Mouse (Mus musculus) CH12.LX (cell line): ENCODE data around the gene Cnksr3. TPM values are rescaled to one million over a fixed set of nuclear protein-coding genes. Genes with fewer than 3 reads are reported as not detected.

Source experiments
- DNase-seq: peaks from one replicate; pipeline ENCODE4 v3.0.0-alpha.2; 2013; ENCODE audit errors: extremely low read depth
- H3K27ac ChIP-seq: 2 replicates; pipeline ENCODE4 v1.5.1; 2012; ENCODE audit warnings: low read depth, mild to moderate bottlenecking, control low read depth, moderate library complexity; ENCODE audit not compliant: insufficient read depth
- H3K27me3 ChIP-seq: replicated peaks from 2 replicates; pipeline ENCODE3; 2012; ENCODE audit warnings: inconsistent platforms
- H3K36me3 ChIP-seq, 2 experiments: replicated peaks in 1 of 2; 2 replicates each; pipeline versions ENCODE3 to v1.6.1; 2012; ENCODE audit warnings: inconsistent platforms in 1 of 2, low read length in 1 of 2, mild to moderate bottlenecking in 1 of 2, mixed read lengths in 1 of 2, moderate library complexity in 1 of 2; ENCODE audit not compliant: control insufficient read depth in 1 of 2, insufficient read depth in 1 of 2
- H3K4me1 ChIP-seq, 2 experiments: 2 replicates each; pipeline ENCODE4 v1.6.1; 2012; ENCODE audit warnings: inconsistent platforms in 1 of 2, moderate library complexity in 1 of 2; ENCODE audit not compliant: insufficient read depth in 2 of 2, control insufficient read depth in 1 of 2
- H3K4me2 ChIP-seq: 2 replicates; pipeline ENCODE4 v1.6.1; 2012; ENCODE audit warnings: low read depth, mild to moderate bottlenecking, control low read depth; ENCODE audit not compliant: poor library complexity, insufficient read depth, severe bottlenecking
- H3K4me3 ChIP-seq, 3 experiments: fragments of 150-350 bp in 1 of 3; sonication (generic) in 1 of 3; replicated peaks in 1 of 3; 2 replicates each; pipeline versions ENCODE3 to v1.5.1; 2011 to 2012; ENCODE audit warnings: low read depth in 2 of 3, low read length in 2 of 3, mild to moderate bottlenecking in 2 of 3, moderate library complexity in 2 of 3, control low read depth in 1 of 3, improper control_type of control experiment in 1 of 3, inconsistent platforms in 1 of 3, mixed read lengths in 1 of 3; ENCODE audit not compliant: poor library complexity in 1 of 3
- H3K79me2 ChIP-seq: replicated peaks from 2 replicates; pipeline ENCODE4 v1.6.1; 2012; ENCODE audit warnings: mild to moderate bottlenecking, moderate library complexity; ENCODE audit not compliant: control insufficient read depth, poor library complexity, insufficient read depth, severe bottlenecking; ENCODE audit errors: extremely low read depth
- H3K9ac ChIP-seq: 2 replicates; pipeline ENCODE4 v1.6.1; 2012; ENCODE audit warnings: low read depth, mild to moderate bottlenecking, control low read depth, moderate library complexity; ENCODE audit not compliant: insufficient read depth
- H3K9me3 ChIP-seq: replicated peaks from 2 replicates; pipeline ENCODE3; 2012; ENCODE audit warnings: low read length, inconsistent platforms, mixed read lengths
- CTCF ChIP-seq, 2 experiments: IDR thresholded peaks in 1 of 2; conservative IDR thresholded peaks in 1 of 2; 2 replicates each; pipeline ENCODE4 v1.5.1; 2011 to 2012; ENCODE audit warnings: low read depth in 2 of 2, low read length in 2 of 2, improper control_type of control experiment in 1 of 2, inconsistent platforms in 1 of 2, mild to moderate bottlenecking in 1 of 2, moderate library complexity in 1 of 2
- ELF1 ChIP-seq: IDR thresholded peaks from 2 replicates; pipeline ENCODE4 v1.6.1; 2014; ENCODE audit warnings: low read depth, mild to moderate bottlenecking, inconsistent platforms, low read length, improper control_type of control experiment
- EP300 ChIP-seq: IDR thresholded peaks from 2 replicates; pipeline ENCODE4 v1.6.1; 2011; ENCODE audit warnings: low read length, improper control_type of control experiment
- ETS1 ChIP-seq: conservative IDR thresholded peaks from 2 replicates; pipeline ENCODE4 v1.6.1; 2012; ENCODE audit warnings: low read depth, mild to moderate bottlenecking, inconsistent platforms, low read length, improper control_type of control experiment, moderate library complexity
- GABPA ChIP-seq: IDR thresholded peaks from 2 replicates; pipeline ENCODE4 v1.6.1; 2012; ENCODE audit warnings: low read depth, low read length, improper control_type of control experiment, inconsistent platforms; ENCODE audit not compliant: insufficient replicate concordance
- HCFC1 ChIP-seq: IDR thresholded peaks from 2 replicates; pipeline ENCODE4 v1.6.1; 2012; ENCODE audit warnings: low read depth, mild to moderate bottlenecking, inconsistent platforms, low read length, improper control_type of control experiment
- IRF4 ChIP-seq: IDR thresholded peaks from 2 replicates; pipeline ENCODE4 v1.6.1; 2014; ENCODE audit warnings: low read depth, mild to moderate bottlenecking, inconsistent platforms, low read length, improper control_type of control experiment
- JUND ChIP-seq: conservative IDR thresholded peaks from 2 replicates; pipeline ENCODE4 v1.6.1; 2011; ENCODE audit warnings: low read depth, low read length, improper control_type of control experiment
- KAT2A ChIP-seq: IDR thresholded peaks from 2 replicates; pipeline ENCODE4 v1.6.1; 2012; ENCODE audit warnings: low read length, improper control_type of control experiment, inconsistent platforms; ENCODE audit not compliant: insufficient replicate concordance
- MAFK ChIP-seq: IDR thresholded peaks from 2 replicates; pipeline ENCODE4 v1.6.1; 2011; ENCODE audit warnings: low read length, improper control_type of control experiment; ENCODE audit not compliant: insufficient replicate concordance
- MAX ChIP-seq: IDR thresholded peaks from 2 replicates; pipeline ENCODE4 v1.6.1; 2011; ENCODE audit warnings: low read length, improper control_type of control experiment
- MAZ ChIP-seq: IDR thresholded peaks from 2 replicates; pipeline ENCODE4 v1.6.1; 2012; ENCODE audit warnings: low read depth, mild to moderate bottlenecking, inconsistent platforms, low read length, improper control_type of control experiment, moderate library complexity
- NELFE ChIP-seq: IDR thresholded peaks from 2 replicates; pipeline ENCODE4 v1.6.1; 2011; ENCODE audit warnings: low read depth, low read length, improper control_type of control experiment
- PAX5 ChIP-seq: IDR thresholded peaks from 2 replicates; pipeline ENCODE4 v1.6.1; 2012; ENCODE audit warnings: low read length, inconsistent platforms, mixed read lengths
- POLR2A ChIP-seq: IDR thresholded peaks from 2 replicates; pipeline ENCODE4 v1.6.1; 2011; ENCODE audit warnings: low read depth, mild to moderate bottlenecking, improper control_type of control experiment, low read length
- RAD21 ChIP-seq: IDR thresholded peaks from 2 replicates; pipeline ENCODE4 v1.6.1; 2011; ENCODE audit warnings: low read depth, mild to moderate bottlenecking, low read length, improper control_type of control experiment, moderate library complexity
- SMC3 ChIP-seq: IDR thresholded peaks from 2 replicates; pipeline ENCODE4 v1.6.1; 2011; ENCODE audit warnings: low read depth, low read length, improper control_type of control experiment
- TCF12 ChIP-seq: IDR thresholded peaks from 2 replicates; pipeline ENCODE4 v1.6.1; 2014; ENCODE audit warnings: low read depth, mild to moderate bottlenecking, inconsistent platforms, low read length, improper control_type of control experiment
- UBTF ChIP-seq: IDR thresholded peaks from 2 replicates; pipeline ENCODE4 v1.6.1; 2012; ENCODE audit warnings: low read depth, mild to moderate bottlenecking, inconsistent platforms, low read length, improper control_type of control experiment, moderate library complexity
- USF2 ChIP-seq: conservative IDR thresholded peaks from 2 replicates; pipeline ENCODE4 v1.6.1; 2011; ENCODE audit warnings: low read depth, low read length, improper control_type of control experiment
- ZC3H11A ChIP-seq: IDR thresholded peaks from 2 replicates; pipeline ENCODE4 v1.6.1; 2012; ENCODE audit warnings: low read depth, mild to moderate bottlenecking, inconsistent platforms, low read length, improper control_type of control experiment
- ZKSCAN1 ChIP-seq: IDR thresholded peaks from 2 replicates; pipeline ENCODE4 v1.6.1; 2012; ENCODE audit warnings: low read depth, inconsistent platforms, low read length, improper control_type of control experiment, borderline replicate concordance
- ZNF384 ChIP-seq: IDR thresholded peaks from 2 replicates; pipeline ENCODE4 v1.6.1; 2012; ENCODE audit warnings: low read depth, low read length, improper control_type of control experiment, inconsistent platforms
- dilution Hi-C: fragments of 300-500 bp; cut with MboI; formaldehyde crosslinking; loops from 2 replicates; pipeline ENCODE4 v1.14.3; 2020; ENCODE audit warnings: low sequenced_read_pairs; ENCODE audit not compliant: extremely low pct_unique_long_range_greater_than_20kb, extremely low pct_ligation_motif_present
- in situ Hi-C: fragments of 300-500 bp; cut with MboI; formaldehyde crosslinking; loops from 3 replicates; pipeline ENCODE4 v1.14.3; 2019; ENCODE audit warnings: low sequenced_read_pairs, low pct_ligation_motif_present, low pct_unique_long_range_greater_than_20kb, mixed read lengths
- polyA plus RNA-seq: library from polyadenylated mRNA; unstranded; fragments of >175 nt; gene quantifications from 2 replicates; pipeline ENCODE4 v1.2.1, GENCODE M21; 2012; ENCODE audit warnings: low read depth; ENCODE audit not compliant: insufficient read length
- total RNA-seq, 2 experiments: library from RNA; depleted of rRNA; stranded (reverse); fragments of 300-350 nt in 1 of 2; fragments of >200 nt in 1 of 2; gene quantifications; 2 replicates each; pipeline ENCODE4 v1.2.3; 2012 to 2014

The Cnksr3 gene
- total and polyA plus RNA-seq, 3 experiments = 0.72 to 3.9 (median 2.9) TPM

- H3K27me3 ChIP-seq = no peaks in the 10 kb centered on the region
- no peaks in the 10 kb centered on the region for H3K79me2 ChIP-seq
- H3K4me2 ChIP-seq = no peak overlapping the region
- peaks cover 0 to 17% of the 10 kb centered on the region in 2 experiments for H3K36me3 ChIP-seq
- no peak overlapping the region for H3K9ac ChIP-seq
- H3K4me3 ChIP-seq = no peak overlapping the region
- no peak overlapping the region for H3K27ac ChIP-seq
- dilution Hi-C loops = no loop called here
- H3K9me3 ChIP-seq = no peaks in the 10 kb centered on the region
- in situ Hi-C loops = no loop called here
- no peak for DNase-seq
- H3K4me1 ChIP-seq = peaks cover 5 to 10% of the 10 kb centered on the region in 2 experiments
- no peak for TF ChIP-seq GABPA
- TF ChIP-seq ZNF384 = no peak
- no peak for TF ChIP-seq JUND
- TF ChIP-seq NELFE = no peak
- no peak for TF ChIP-seq ZC3H11A
- no peak for TF ChIP-seq ELF1
- no peak for TF ChIP-seq MAX
Measured at GRCm38 (mm10) chr10:7144081-7144783, 67.8 kb downstream of the Cnksr3 start.

DNA sequence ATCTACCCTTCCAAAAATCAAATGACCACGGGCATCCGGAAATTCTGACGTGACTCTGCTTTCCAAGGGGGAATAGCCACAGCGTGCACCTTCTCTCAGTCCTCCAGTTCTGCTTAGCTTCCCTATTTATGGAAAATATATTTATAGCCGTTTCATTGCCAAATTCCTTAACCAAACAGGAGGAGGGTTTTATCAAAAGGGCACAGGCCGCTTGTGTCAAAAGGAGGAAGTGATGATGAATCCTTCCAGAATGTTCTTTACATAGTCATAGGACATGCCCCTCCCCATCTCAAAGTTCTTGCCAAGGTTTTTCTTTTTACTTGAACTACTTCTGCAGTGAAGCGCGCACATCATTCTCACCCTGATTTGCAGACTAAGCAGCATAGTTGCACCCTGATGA lies 69.8 kb downstream of the Cnksr3 start:
- DNase-seq = no peak
- TF ChIP-seq IRF4 (no peak), ELF1 (no peak), NELFE (no peak), KAT2A (no peak), PAX5 (no peak), MAFK (no peak), JUND (no peak), MAZ (no peak), EP300 (no peak)
- TF ChIP-seq, all 38 proteins: peak for 0
- Histone ChIP-seq H3K36me3 (peaks cover 0 to 17% of the 10 kb centered on the region in 2 experiments), H3K4me3 (no peak overlapping the region), H3K9ac (no peak overlapping the region), H3K27ac (no peak overlapping the region), H3K9me3 (no peaks in the 10 kb centered on the region), H3K79me2 (no peaks in the 10 kb centered on the region), H3K4me1 (peaks cover 5 to 10% of the 10 kb centered on the region in 2 experiments), H3K4me2 (no peak overlapping the region), H3K27me3 (no peaks in the 10 kb centered on the region)
- in situ Hi-C loops = no loop called here
- dilution Hi-C loops = no loop called here

- dilution Hi-C loops = no loop called here
- DNase-seq = no peak
- TF ChIP-seq MAFK (no peak), PAX5 (no peak), GABPA (no peak), POLR2A (no peak), ZNF384 (no peak), EP300 (no peak), RAD21 (no peak), JUND (no peak), HCFC1 (no peak), USF2 (no peak), ZKSCAN1 (no peak), SMC3 (no peak), CTCF (conservative IDR thresholded peaks at IDR 0.05 in 1 of 2, IDR thresholded peaks at IDR 0.05 in 1 of 2; ENCODE audit: low read depth in 2 of 2, low read length in 2 of 2) (no peak), TCF12 (no peak), KAT2A (no peak), ETS1 (no peak), UBTF (no peak)
- no peaks in the 10 kb centered on the region for H3K9me3 ChIP-seq
- H3K9ac ChIP-seq = no peak overlapping the region
- no peaks in the 10 kb centered on the region for H3K27me3 ChIP-seq
- H3K27ac ChIP-seq = no peak overlapping the region
- no peaks in the 10 kb centered on the region for H3K79me2 ChIP-seq
- in situ Hi-C loops = no loop called here
- peaks cover 0 to 14% of the 10 kb centered on the region in 2 experiments for H3K36me3 ChIP-seq
- no peak overlapping the region for H3K4me2 ChIP-seq
- H3K4me3 ChIP-seq = no peak overlapping the region
- no peaks in the 10 kb centered on the region for H3K4me1 ChIP-seq
Measured at GRCm38 (mm10) chr10:7140282-7140681, 71.8 kb downstream of the Cnksr3 start.
